Mouse (Mus musculus) heart, postnatal 36 days (tissue): ENCODE measurements around the gene Mylip. TPM values are rescaled to one million over a fixed set of nuclear protein-coding genes. Genes with fewer than 3 reads are reported as not detected.

ENCODE experiments used
- DNase-seq, 2 experiments: peaks; one replicate each; pipeline ENCODE4 v3.0.0; 2021 to 2022
- intact Hi-C: fragments of 180-260 bp; cut with DNase I; formaldehyde crosslinking; loops from one replicate; pipeline ENCODE4 v1.15.1; 2025
- total RNA-seq, 2 experiments: library from RNA; stranded (reverse); gene quantifications; 2 replicates each; pipeline ENCODE4 v1.2.3; 2021

Gene Mylip
- total RNA-seq, 2 experiments from 2014 or later = 19.1 to 25.7 TPM

GRCm38 (mm10) chr13:45423905-45424304 is 34.4 kb downstream of the Mylip start:
- no peak for DNase-seq
- intact Hi-C loops = no loop called here

- intact Hi-C loops = no loop called here
- no peak for DNase-seq
These were observed 39.7 kb downstream of the Mylip start for GRCm38 (mm10) chr13:45429239-45429638.

GRCm38 (mm10) chr13:45437134-45437533 is 47.6 kb downstream of the Mylip start:
- intact Hi-C loops = no loop called here
- no peak for DNase-seq

- intact Hi-C loops = no loop called here
These were observed 49.3 kb downstream of the Mylip start for GRCm38 (mm10) chr13:45438853-45439252.

GRCm38 (mm10) chr13:45440226-45440625 is 50.7 kb downstream of the Mylip start:
- no peak for DNase-seq
- intact Hi-C loops = no loop called here

More at GRCm38 (mm10) chr13:45438853-45439252, 49.3 kb downstream of the Mylip start:
- DNase-seq = no peak

- DNase-seq = peak in 1 of 2 experiments; percentile 27
- intact Hi-C loops = loop anchor here (2.0 kb wide), 3 partner anchors 34 to 412 kb away; no protein-coding TSS in a partner anchor
These were observed 52.9 kb downstream of the Mylip start for GRCm38 (mm10) chr13:45442451-45442850.

- peak; percentile 20 to 39 for DNase-seq
- intact Hi-C loops = loop anchor here (2.0 kb wide), 3 partner anchors 34 to 412 kb away; no protein-coding TSS in a partner anchor
These were observed 53.5 kb downstream of the Mylip start for GRCm38 (mm10) chr13:45442918-45443535.

GRCm38 (mm10) chr13:45444220-45444619 is 54.7 kb downstream of the Mylip start:
- DNase-seq = no peak
- intact Hi-C loops = no loop called here

GRCm38 (mm10) chr13:45444652-45445051 is 55.1 kb downstream of the Mylip start:
- no peak for DNase-seq
- intact Hi-C loops = no loop called here

GRCm38 (mm10) chr13:45446636-45447035 is 57.1 kb downstream of the Mylip start:
- intact Hi-C loops = no loop called here
- DNase-seq = no peak

GRCm38 (mm10) chr13:45452437-45452836 is 62.9 kb downstream of the Mylip start:
- no peak for DNase-seq
- intact Hi-C loops = loop anchor here (5.0 kb wide), 1 partner anchor 180 kb away; no protein-coding TSS in a partner anchor

GRCm38 (mm10) chr13:45453033-45453432 is 63.5 kb downstream of the Mylip start:
- intact Hi-C loops = loop anchor here (5.0 kb wide), 1 partner anchor 181 kb away; no protein-coding TSS in a partner anchor
- DNase-seq = no peak

GRCm38 (mm10) chr13:45454044-45454443 is 64.5 kb downstream of the Mylip start:
- DNase-seq = no peak
- intact Hi-C loops = loop anchor here (2.0 to 5.0 kb wide), 2 partner anchors 23 to 182 kb away; no protein-coding TSS in a partner anchor

- DNase-seq = no peak
- intact Hi-C loops = loop anchor here (2.0 to 5.0 kb wide), 2 partner anchors 22 to 182 kb away; no protein-coding TSS in a partner anchor
These were observed 65.1 kb downstream of the Mylip start for GRCm38 (mm10) chr13:45454641-45455040.

- intact Hi-C loops = loop anchor here (2.0 kb wide), 1 partner anchor 22 kb away; no protein-coding TSS in a partner anchor
These were observed 65.7 kb downstream of the Mylip start for GRCm38 (mm10) chr13:45455108-45455861.

GRCm38 (mm10) chr13:45455862-45456192 is 66.3 kb downstream of the Mylip start:
- DNase-seq = no peak
- intact Hi-C loops = loop anchor here (2.0 kb wide), 1 partner anchor 21 kb away; no protein-coding TSS in a partner anchor

More at GRCm38 (mm10) chr13:45455108-45455861, 65.7 kb downstream of the Mylip start:
- peak; percentile 45 to 47 for DNase-seq

GRCm38 (mm10) chr13:45457459-45457858 is 67.9 kb downstream of the Mylip start:
- intact Hi-C loops = no loop called here
- no peak for DNase-seq

GRCm38 (mm10) chr13:45460177-45460576 is 70.6 kb downstream of the Mylip start:
- intact Hi-C loops = no loop called here

GRCm38 (mm10) chr13:45461370-45461958 is 71.9 kb downstream of the Mylip start:
- DNase-seq = no peak
- intact Hi-C loops = no loop called here

More at GRCm38 (mm10) chr13:45460177-45460576, 70.6 kb downstream of the Mylip start:
- DNase-seq = no peak
